Mouse (Mus musculus) thymus, adult 2 months (tissue): ENCODE measurements at regions not wholly inside any gene's neighbourhood (a gene's known extent, or its start where the extent isn't known, plus 50 kb on each side); places are given as distances from the start of the nearest gene placed in this dataset.

Experiments
- CTCF ChIP-seq: fragments of 200-500 bp; IDR thresholded peaks from 2 replicates; pipeline ENCODE4 v1.5.1; 2012; ENCODE audit warnings: mild to moderate bottlenecking, control low read depth, low read length, moderate library complexity, borderline replicate concordance; ENCODE audit not compliant: control insufficient read depth, poor library complexity, insufficient read depth; ENCODE audit errors: extremely low read depth
- POLR2A ChIP-seq: fragments of 200-500 bp; IDR thresholded peaks from 2 replicates; pipeline ENCODE4 v1.6.1; 2012; ENCODE audit warnings: mild to moderate bottlenecking, low read length, control low read depth, moderate library complexity; ENCODE audit not compliant: control insufficient read depth, poor library complexity, insufficient read depth; ENCODE audit errors: extremely low read depth

- TF ChIP-seq CTCF (no peak), POLR2A (no peak)
Observed at GRCm38 (mm10) chr3:102275256-102276022, 70.9 kb upstream of the Vangl1 start.
